Mouse (Mus musculus) hindbrain, embryonic 15.5 days (tissue): ENCODE measurements around the gene Gm3278. TPM values are rescaled to one million over a fixed set of nuclear protein-coding genes. Genes with fewer than 3 reads are reported as not detected.
A peak's percentile ranks its signal among the peaks of the same experiment; 100 is the strongest.
"Not testable (repeated sequence)": the region's sequence is repeated elsewhere in the genome, so short reads cannot be mapped to it uniquely, and the experiment has no call there.

Experiments used
- ATAC-seq: fragments of 200-750 bp; cut with Nextera tagmentation; 2 replicates; pipeline ENCODE4 v1.8.0; 2017; ENCODE audit warnings: low read depth, moderate number of reproducible peaks, moderate TSS enrichment; ENCODE audit not compliant: low FRiP score
- H3K27ac ChIP-seq: fragments of 300-500 bp; sonication (generic); replicated peaks from 2 replicates; pipeline ENCODE4 v1.5.1; 2015; ENCODE audit warnings: mild to moderate bottlenecking, inconsistent platforms
- H3K27me3 ChIP-seq: fragments of 300-500 bp; sonication (generic); 2 replicates; pipeline ENCODE4 v1.6.1; 2015; ENCODE audit warnings: control low read depth, inconsistent platforms
- H3K36me3 ChIP-seq: fragments of 300-500 bp; sonication (generic); 2 replicates; pipeline ENCODE4 v1.6.1; 2015; ENCODE audit warnings: control low read depth, inconsistent platforms
- H3K4me1 ChIP-seq: fragments of 300-500 bp; sonication (generic); replicated peaks from 2 replicates; pipeline ENCODE4 v1.6.1; 2015; ENCODE audit warnings: control low read depth, inconsistent platforms
- H3K4me2 ChIP-seq: fragments of 300-500 bp; sonication (generic); 2 replicates; pipeline ENCODE4 v1.6.1; 2015; ENCODE audit warnings: moderate library complexity, mild to moderate bottlenecking, inconsistent platforms
- H3K4me3 ChIP-seq: fragments of 300-500 bp; sonication (generic); 2 replicates; pipeline ENCODE4 v1.5.1; 2015; ENCODE audit warnings: mild to moderate bottlenecking, inconsistent platforms
- H3K9ac ChIP-seq: fragments of 300-500 bp; sonication (generic); 2 replicates; pipeline ENCODE4 v1.6.1; 2015; ENCODE audit warnings: inconsistent platforms
- H3K9me3 ChIP-seq: fragments of 300-500 bp; sonication (generic); 2 replicates; pipeline ENCODE4 v1.6.1; 2016; ENCODE audit warnings: control low read depth, inconsistent platforms
- WGBS: fragments of 180-500 bp; shearing (Covaris S2); methylation state at CpG from one replicate; pipeline ENCODE4 v1.1.7; 2015; 5-methylcytosine and 5-hydroxymethylcytosine counted together
- polyA plus RNA-seq: library from polyadenylated mRNA; unstranded; fragments of >200 nt; fragmentation: Nextera tagmentation; extraction: Ambion mirVana; gene quantifications from 2 replicates; pipeline ENCODE4 v1.2.1, GENCODE M21; 2015

The Gm3278 gene
- not detected in 2 replicates for polyA plus RNA-seq

GRCm38 (mm10) chr14:4892116-4892515 lies at the start of gene Gm3278:
Gene Gm3278 (plus strand): TSS chr14:4892416.
- not testable (repeated sequence) for H3K27ac ChIP-seq, H3K4me2 ChIP-seq, H3K36me3 ChIP-seq, ATAC-seq, H3K9me3 ChIP-seq, H3K27me3 ChIP-seq, H3K4me1 ChIP-seq, H3K4me3 ChIP-seq, H3K9ac ChIP-seq
- 50% methylated on average over 1 of the region's 3 CpGs for WGBS

- Histone ChIP-seq H3K4me3 (peak within 1 kb of the TSS; percentile 47), H3K4me2 (peak within 1 kb of the TSS; percentile 53), H3K9ac (peak within 1 kb of the TSS; percentile 48), H3K27ac (peak within 1 kb of the TSS; percentile 67)
- H3K27me3 ChIP-seq, H3K9me3 ChIP-seq, H3K36me3 ChIP-seq, ATAC-seq, H3K4me1 ChIP-seq: not testable (repeated sequence)
- WGBS, result 4% methylated on average over 37 of the region's 59 CpGs
Measured at GRCm38 (mm10) chr14:4855299-4855980, 36.8 kb upstream of the Gm3278 start, which contains the start of gene Gm3264. Gene Gm3264 (plus strand): TSS chr14:4855576.

Other genes with a start within 250 kb of the Gm3278 start
- 1.0 and 1.9 TPM in 2 replicates for gene Gm3239, start 228.2 kb upstream of the Gm3278 start, polyA plus RNA-seq
- not detected in 2 replicates for gene Gm7876, start 183.2 kb upstream of the Gm3278 start, polyA plus RNA-seq
- 2.7 and 2.8 TPM in 2 replicates for gene Gm3252, start 165.6 kb upstream of the Gm3278 start, polyA plus RNA-seq
- not detected in 2 replicates for gene Gm9602, start 116.1 kb upstream of the Gm3278 start, polyA plus RNA-seq
- not detected in 2 replicates for gene Gm3269, start 54.3 kb upstream of the Gm3278 start, polyA plus RNA-seq
- 3.0 and 3.4 TPM in 2 replicates for gene Gm3264, start 36.8 kb upstream of the Gm3278 start, polyA plus RNA-seq
- gene Gm8297, start 91.5 kb downstream of the Gm3278 start, polyA plus RNA-seq, result 0.09 TPM in 1 of 2 replicates, not detected in the other
- not detected in 2 replicates for gene Gm3298, start 123.5 kb downstream of the Gm3278 start, polyA plus RNA-seq
- gene 4930555G01Rik, start 158.2 kb downstream of the Gm3278 start, polyA plus RNA-seq, result not detected in 2 replicates
- gene Gm8281, start 178.6 kb downstream of the Gm3278 start, polyA plus RNA-seq, result 10.9 and 13.3 TPM in 2 replicates
- gene Gm8279, start 239.1 kb downstream of the Gm3278 start, polyA plus RNA-seq, result not detected in 2 replicates